Mouse (Mus musculus) left cerebral cortex, postnatal 4 days (tissue): ENCODE data around the gene Nkiras1. TPM values are rescaled to one million over a fixed set of nuclear protein-coding genes. Genes with fewer than 3 reads are reported as not detected.
A peak's percentile ranks its signal among the peaks of the same experiment; 100 is the strongest.

Source experiments
- DNase-seq: peaks from one replicate; pipeline ENCODE4 v3.0.0-alpha.2; 2022
- intact Hi-C: fragments of 180-260 bp; cut with DNase I; formaldehyde crosslinking; loops from one replicate; pipeline ENCODE4 v1.15.1; 2025
- total RNA-seq, 2 experiments: library from RNA; stranded (reverse); gene quantifications; 2 replicates each; pipeline ENCODE4 v1.2.3; 2021

The Nkiras1 gene
- total RNA-seq, 2 experiments from 2014 or later = 41.3 to 41.8 TPM

- DNase-seq = no peak
- intact Hi-C loops = loop anchor here (10.0 kb wide), 1 partner anchor 233 kb away; no protein-coding TSS in a partner anchor
Measured at GRCm38 (mm10) chr14:18271666-18272065, 730 bp downstream of the Nkiras1 start.

- intact Hi-C loops = loop anchor here (10.0 kb wide), 1 partner anchor 230 kb away; no protein-coding TSS in a partner anchor
- no peak for DNase-seq
Measured at GRCm38 (mm10) chr14:18274526-18274925, 3.6 kb downstream of the Nkiras1 start.

GRCm38 (mm10) chr14:18280375-18280774 is 9.4 kb downstream of the Nkiras1 start:
- intact Hi-C loops = no loop called here
- DNase-seq = no peak

- intact Hi-C loops = no loop called here
- DNase-seq = no peak
Measured at GRCm38 (mm10) chr14:18284581-18284980, 13.6 kb downstream of the Nkiras1 start.

GRCm38 (mm10) chr14:18285476-18285875 is 14.5 kb downstream of the Nkiras1 start:
- DNase-seq = no peak
- intact Hi-C loops = no loop called here

- DNase-seq = no peak
- intact Hi-C loops = no loop called here
Measured at GRCm38 (mm10) chr14:18286441-18286840, 15.5 kb downstream of the Nkiras1 start.

- intact Hi-C loops = no loop called here
- DNase-seq = no peak
Measured at GRCm38 (mm10) chr14:18287391-18287790, 16.5 kb downstream of the Nkiras1 start.

GRCm38 (mm10) chr14:18292111-18292510 is 21.2 kb downstream of the Nkiras1 start:
- DNase-seq = no peak
- intact Hi-C loops = loop anchor here (10.0 kb wide), 1 partner anchor 63 kb away; no protein-coding TSS in a partner anchor

GRCm38 (mm10) chr14:18292578-18292977 is 21.6 kb downstream of the Nkiras1 start:
- intact Hi-C loops = loop anchor here (10.0 kb wide), 1 partner anchor 62 kb away; no protein-coding TSS in a partner anchor
- DNase-seq = no peak

GRCm38 (mm10) chr14:18297441-18297840 is 26.5 kb downstream of the Nkiras1 start:
- DNase-seq = no peak
- intact Hi-C loops = loop anchor here (10.0 kb wide), 1 partner anchor 57 kb away; no protein-coding TSS in a partner anchor

- intact Hi-C loops = loop anchor here (10.0 kb wide), 1 partner anchor 56 kb away; no protein-coding TSS in a partner anchor
- no peak for DNase-seq
Measured at GRCm38 (mm10) chr14:18298874-18299273, 27.9 kb downstream of the Nkiras1 start.

- DNase-seq = no peak
- intact Hi-C loops = no loop called here
Measured at GRCm38 (mm10) chr14:18300676-18301075, 29.7 kb downstream of the Nkiras1 start.

- intact Hi-C loops = no loop called here
- DNase-seq = no peak
Measured at GRCm38 (mm10) chr14:18301591-18301990, 30.7 kb downstream of the Nkiras1 start.

GRCm38 (mm10) chr14:18302750-18303149 is 31.8 kb downstream of the Nkiras1 start:
- no peak for DNase-seq
- intact Hi-C loops = no loop called here

- DNase-seq = peak; percentile 72
- intact Hi-C loops = no loop called here
Measured at GRCm38 (mm10) chr14:18303262-18303661, 32.3 kb downstream of the Nkiras1 start.

- DNase-seq = no peak
- intact Hi-C loops = no loop called here
Measured at GRCm38 (mm10) chr14:18304165-18304564, 33.2 kb downstream of the Nkiras1 start.

GRCm38 (mm10) chr14:18317457-18318411 is 46.8 kb downstream of the Nkiras1 start:
- intact Hi-C loops = no loop called here
- no peak for DNase-seq

GRCm38 (mm10) chr14:18326968-18327672 is 56.2 kb downstream of the Nkiras1 start:
- intact Hi-C loops = no loop called here

GRCm38 (mm10) chr14:18330789-18331692 is 60.1 kb downstream of the Nkiras1 start:
- intact Hi-C loops = no loop called here
- DNase-seq = peak; percentile 51

More at GRCm38 (mm10) chr14:18326968-18327672, 56.2 kb downstream of the Nkiras1 start:
- peak; percentile 44 for DNase-seq

GRCm38 (mm10) chr14:18331693-18332131 is 60.8 kb downstream of the Nkiras1 start, which contains the start of gene Ube2e1:
Gene Ube2e1, minus strand, starts transcription at chr14:18331859.
- peak; percentile 71 for DNase-seq
- intact Hi-C loops = no loop called here
